Mouse (Mus musculus) neural tube, embryonic 14.5 days (tissue): ENCODE results near the gene Hsd11b1. TPM values are rescaled to one million over a fixed set of nuclear protein-coding genes. Genes with fewer than 3 reads are reported as not detected.

Experiments
- ATAC-seq: fragments of 200-750 bp; cut with Nextera tagmentation; 2 replicates; pipeline ENCODE4 v1.8.0; 2017; ENCODE audit warnings: low read depth, mild to moderate bottlenecking, moderate TSS enrichment, moderate library complexity
- H3K27ac ChIP-seq: fragments of 300-500 bp; sonication (generic); 2 replicates; pipeline ENCODE4 v1.5.1; 2014; ENCODE audit warnings: low read depth, mild to moderate bottlenecking, control low read depth, low read length, moderate library complexity, mixed read lengths
- H3K27me3 ChIP-seq: fragments of 300-500 bp; sonication (generic); 2 replicates; pipeline ENCODE4 v1.6.1; 2014; ENCODE audit warnings: low read length; ENCODE audit not compliant: control insufficient read depth, insufficient read depth
- H3K36me3 ChIP-seq: fragments of 300-500 bp; sonication (generic); 2 replicates; pipeline ENCODE4 v1.6.1; 2014; ENCODE audit warnings: low read length, mixed read lengths; ENCODE audit not compliant: control insufficient read depth, insufficient read depth
- H3K4me1 ChIP-seq: fragments of 300-500 bp; sonication (generic); 2 replicates; pipeline ENCODE4 v1.6.1; 2014; ENCODE audit warnings: low read length; ENCODE audit not compliant: control insufficient read depth, insufficient read depth
- H3K4me2 ChIP-seq: fragments of 300-500 bp; sonication (generic); 2 replicates; pipeline ENCODE4 v1.6.1; 2014; ENCODE audit warnings: mild to moderate bottlenecking, low read depth, low read length, control low read depth
- H3K4me3 ChIP-seq: fragments of 300-500 bp; sonication (generic); 2 replicates; pipeline ENCODE4 v1.5.1; 2014; ENCODE audit warnings: low read depth, low read length, control low read depth, mixed read lengths
- H3K9ac ChIP-seq: fragments of 300-500 bp; sonication (generic); replicated peaks from 2 replicates; pipeline ENCODE4 v1.6.1; 2014; ENCODE audit warnings: low read depth, mild to moderate bottlenecking, control low read depth, low read length, mixed read lengths
- H3K9me3 ChIP-seq: fragments of 300-500 bp; sonication (generic); 2 replicates; pipeline ENCODE4 v1.6.1; 2016; ENCODE audit warnings: low read length; ENCODE audit not compliant: control insufficient read depth
- WGBS: fragments of 180-500 bp; shearing (Covaris S2); extraction: QIAGEN DNeasy Blood & Tissue Kit; methylation state at CpG from one replicate; pipeline ENCODE4 v1.1.7; 2014; 5-methylcytosine and 5-hydroxymethylcytosine counted together
- polyA plus RNA-seq: library from polyadenylated mRNA; unstranded; fragments of >200 nt; fragmentation: Nextera tagmentation; extraction: Ambion mirVana; gene quantifications from 2 replicates; pipeline ENCODE4 v1.2.1, GENCODE M21; 2014

Gene Hsd11b1
- polyA plus RNA-seq, 1 experiment from 2014 or later, result not detected

DNA sequence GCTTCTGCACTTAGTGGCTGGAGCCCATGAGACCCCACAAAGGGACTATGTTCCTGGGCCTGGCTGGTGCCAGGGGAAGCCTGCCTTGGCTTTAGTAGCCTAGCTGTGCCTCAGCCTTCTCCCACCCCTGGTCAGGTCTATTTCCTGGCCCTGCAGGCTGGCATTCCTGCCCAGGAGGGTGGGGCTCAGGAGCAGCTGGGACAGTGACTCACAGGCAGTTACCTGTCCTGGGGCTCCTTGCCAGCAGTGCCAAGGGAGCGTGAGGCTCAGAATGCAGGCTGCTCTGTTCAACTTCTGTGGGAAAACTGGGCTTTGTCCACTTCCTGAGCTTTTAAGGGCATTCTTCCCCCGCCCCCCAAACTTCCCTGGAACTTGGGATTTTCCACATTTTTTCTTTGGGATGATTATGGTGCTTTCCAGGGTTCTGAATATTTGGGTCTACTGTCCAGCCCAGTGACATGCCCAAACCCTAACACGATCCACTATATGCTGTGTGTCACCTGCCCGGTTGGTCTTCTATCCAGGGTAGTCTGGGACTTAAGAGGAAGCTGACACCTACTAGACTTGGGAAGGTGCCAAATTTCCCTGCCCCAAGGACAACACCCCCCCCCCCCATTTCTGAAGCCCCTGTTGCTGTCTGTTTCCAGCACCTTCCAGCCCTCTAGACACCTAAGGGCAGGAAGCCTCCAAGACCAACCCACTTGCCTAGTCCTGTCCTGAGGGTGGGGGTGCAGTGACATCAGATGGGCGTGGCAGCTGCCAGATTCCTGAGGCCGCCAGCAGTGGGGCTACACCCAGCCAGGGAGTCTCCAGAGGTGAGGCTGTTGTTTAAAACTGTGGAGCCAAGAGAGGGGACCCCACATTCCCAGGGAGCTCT is 37.6 kb upstream of the Hsd11b1 start:
- no peaks in the 10 kb centered on the region for H3K36me3 ChIP-seq
- H3K9ac ChIP-seq, result no peak overlapping the region
- H3K4me1 ChIP-seq, result no peaks in the 10 kb centered on the region
- H3K4me3 ChIP-seq, result no peak overlapping the region
- WGBS, result 76% methylated on average over 6 of the region's 6 CpGs
- no peak overlapping the region for H3K4me2 ChIP-seq
- ATAC-seq, result no peak
- H3K27me3 ChIP-seq, result no peaks in the 10 kb centered on the region
- H3K27ac ChIP-seq, result no peak overlapping the region
- no peaks in the 10 kb centered on the region for H3K9me3 ChIP-seq

DNA sequence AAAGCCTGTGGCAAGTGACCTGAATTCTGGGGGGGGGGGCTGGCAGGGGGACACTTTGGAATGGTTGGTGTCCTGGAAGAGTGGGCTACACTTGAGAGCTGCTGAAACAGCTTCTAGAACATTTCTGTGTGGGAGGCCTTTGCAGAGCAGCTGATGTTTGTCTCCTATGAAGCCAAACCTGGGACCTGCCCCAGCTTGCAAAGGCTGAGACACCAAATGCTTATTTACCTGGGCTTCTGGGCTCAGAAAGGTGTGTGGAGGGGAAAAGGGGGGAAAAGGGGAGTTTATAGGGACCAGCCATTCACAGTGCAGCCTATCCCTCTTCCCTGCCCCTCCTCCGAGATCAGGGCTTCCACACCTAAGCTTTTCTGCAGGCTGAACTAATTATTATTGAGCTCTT is 36.1 kb upstream of the Hsd11b1 start:
- Histone ChIP-seq H3K9ac (no peak overlapping the region), H3K4me3 (no peak overlapping the region), H3K4me1 (no peaks in the 10 kb centered on the region), H3K4me2 (no peak overlapping the region), H3K9me3 (no peaks in the 10 kb centered on the region), H3K27ac (no peak overlapping the region), H3K36me3 (no peaks in the 10 kb centered on the region), H3K27me3 (no peaks in the 10 kb centered on the region)
- 57% methylated on average over 1 of the region's 1 CpGs for WGBS
- ATAC-seq, result no peak

DNA sequence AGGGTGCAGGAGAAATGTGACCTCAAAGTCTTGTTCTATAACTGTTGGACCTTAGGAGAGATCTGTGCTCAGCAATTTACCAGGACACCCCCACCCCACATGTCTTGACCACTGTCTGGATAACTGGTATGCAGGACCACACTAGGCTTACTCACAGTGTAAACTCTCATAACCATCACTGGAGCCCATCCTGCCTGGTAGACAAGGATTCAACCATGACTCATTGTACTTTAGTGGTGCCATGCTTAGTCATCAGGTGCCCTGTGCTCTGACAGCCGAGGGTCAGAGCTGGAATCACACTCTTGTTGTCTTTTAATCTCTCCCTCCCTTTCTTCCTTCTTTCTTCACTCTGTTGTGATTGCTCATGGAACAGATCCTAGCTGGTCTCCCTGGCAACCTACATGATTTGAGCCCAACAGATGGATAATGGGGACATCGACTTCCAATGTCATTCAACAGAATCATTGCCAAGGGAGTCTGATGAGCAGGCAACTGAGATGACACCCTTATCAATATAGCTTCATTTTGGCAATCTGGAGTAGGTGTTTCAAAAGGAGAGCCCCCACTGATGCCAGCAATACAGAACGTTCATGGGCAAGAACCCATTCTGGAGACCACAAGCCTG is 34.4 kb upstream of the Hsd11b1 start:
- no peak for ATAC-seq
- Histone ChIP-seq H3K4me2 (no peak overlapping the region), H3K4me3 (no peak overlapping the region), H3K9me3 (no peaks in the 10 kb centered on the region), H3K27me3 (no peaks in the 10 kb centered on the region), H3K4me1 (no peaks in the 10 kb centered on the region), H3K27ac (no peak overlapping the region), H3K9ac (no peak overlapping the region), H3K36me3 (no peaks in the 10 kb centered on the region)
- WGBS, result 77% methylated on average over 3 of the region's 3 CpGs

DNA sequence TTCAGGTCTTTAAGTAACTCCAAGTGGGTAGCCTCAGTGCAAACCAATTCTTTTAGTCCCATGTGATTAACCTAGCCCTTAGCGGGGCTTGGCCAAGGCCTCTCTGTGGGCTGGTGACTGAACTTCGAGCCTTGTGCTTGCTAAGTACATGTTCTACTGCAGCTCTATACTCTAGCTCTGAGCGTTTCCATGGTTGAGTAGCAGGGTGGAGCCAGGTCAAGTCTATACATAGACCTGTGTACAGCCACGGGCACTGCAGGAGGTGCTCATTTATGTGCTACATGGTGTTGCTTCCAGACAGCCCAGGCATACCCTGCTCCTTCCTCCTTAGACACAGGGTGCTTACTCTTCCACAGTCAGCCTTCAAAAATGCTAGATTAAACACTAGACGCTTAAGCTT is 32.0 kb upstream of the Hsd11b1 start:
- Histone ChIP-seq H3K9ac (no peak overlapping the region), H3K36me3 (no peaks in the 10 kb centered on the region), H3K4me1 (no peaks in the 10 kb centered on the region)

DNA sequence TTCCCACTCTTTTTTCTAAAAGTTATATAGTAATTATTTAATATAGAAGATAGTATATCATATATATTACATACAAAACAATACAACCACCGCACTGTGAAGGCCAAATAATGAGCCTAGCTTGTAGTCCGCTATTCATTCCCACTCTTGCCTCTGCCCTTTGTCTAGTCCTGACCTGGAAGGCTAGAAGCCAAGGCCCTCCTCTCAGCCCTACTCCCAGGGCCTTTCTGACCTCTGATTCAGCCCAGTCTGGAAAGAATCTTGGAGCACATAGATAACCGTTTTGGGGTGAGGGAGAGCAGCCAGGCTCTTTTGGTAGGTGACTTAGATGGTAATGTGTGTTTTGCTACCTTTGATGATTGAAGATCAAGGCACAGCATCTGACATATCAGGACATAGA is 30.1 kb upstream of the Hsd11b1 start:
- H3K4me1 ChIP-seq, result no peaks in the 10 kb centered on the region
- ATAC-seq, result no peak
- no peak overlapping the region for H3K4me3 ChIP-seq
- no peak overlapping the region for H3K27ac ChIP-seq
- H3K9ac ChIP-seq, result no peak overlapping the region
- H3K9me3 ChIP-seq, result no peaks in the 10 kb centered on the region
- no peaks in the 10 kb centered on the region for H3K36me3 ChIP-seq
- H3K27me3 ChIP-seq, result no peaks in the 10 kb centered on the region
- WGBS, result 71% methylated on average over 3 of the region's 3 CpGs
- H3K4me2 ChIP-seq, result no peak overlapping the region

More for the DNA sequence above, 32.0 kb upstream of the Hsd11b1 start:
- no peak for ATAC-seq
- H3K27me3 ChIP-seq, result no peaks in the 10 kb centered on the region
- H3K4me3 ChIP-seq, result no peak overlapping the region
- no peak overlapping the region for H3K4me2 ChIP-seq
- WGBS, result 95% methylated on average over 5 of the region's 5 CpGs
- no peak overlapping the region for H3K27ac ChIP-seq
- no peaks in the 10 kb centered on the region for H3K9me3 ChIP-seq

DNA sequence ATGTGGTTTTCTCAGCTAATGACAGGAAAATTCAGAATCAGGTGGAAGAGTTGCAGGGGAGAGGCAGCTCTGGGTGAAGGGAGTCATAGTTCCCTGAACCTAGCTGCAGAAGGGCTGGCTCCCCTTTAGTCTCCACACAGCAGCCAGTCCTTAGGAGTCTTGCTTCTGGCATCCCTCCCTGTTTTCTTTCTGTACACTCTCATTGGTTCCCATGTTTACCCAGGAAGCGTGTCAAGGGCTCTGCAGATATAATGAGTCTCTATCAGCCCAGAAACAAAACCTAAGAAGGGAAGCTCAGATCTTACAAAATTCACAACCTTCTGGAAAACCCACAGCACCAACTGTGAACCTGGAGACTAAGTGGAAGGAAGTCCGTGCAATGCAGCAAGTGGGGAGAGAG is 29.2 kb upstream of the Hsd11b1 start:
- Histone ChIP-seq H3K4me1 (no peaks in the 10 kb centered on the region), H3K27ac (no peak overlapping the region), H3K9me3 (no peaks in the 10 kb centered on the region), H3K27me3 (no peaks in the 10 kb centered on the region), H3K9ac (no peak overlapping the region), H3K4me2 (no peak overlapping the region), H3K36me3 (no peaks in the 10 kb centered on the region), H3K4me3 (no peak overlapping the region)
- no peak for ATAC-seq
- WGBS, result 78% methylated on average over 2 of the region's 2 CpGs

DNA sequence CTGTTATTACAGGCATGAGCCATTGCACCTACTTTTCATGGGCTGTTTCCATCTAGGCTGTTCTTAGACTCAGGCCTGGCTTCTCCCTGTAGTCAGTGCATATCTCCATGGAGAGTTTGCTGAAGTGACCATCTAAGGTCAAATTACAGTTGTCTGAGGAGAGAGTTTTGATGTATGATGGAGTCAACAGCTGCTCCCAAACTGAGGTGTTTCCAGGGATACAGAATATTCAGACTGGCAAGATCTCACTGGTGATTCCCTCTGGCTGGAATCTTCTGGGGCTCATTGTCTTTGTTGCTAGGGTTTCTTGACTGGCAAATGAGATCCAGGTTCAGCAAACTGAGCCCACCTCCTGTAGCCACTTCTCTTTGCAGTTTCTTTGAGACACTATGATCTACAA is 26.8 kb upstream of the Hsd11b1 start:
- no peak overlapping the region for H3K4me3 ChIP-seq
- H3K4me2 ChIP-seq, result no peak overlapping the region
- H3K36me3 ChIP-seq, result no peaks in the 10 kb centered on the region
- H3K4me1 ChIP-seq, result no peaks in the 10 kb centered on the region
- no peak for ATAC-seq
- no peaks in the 10 kb centered on the region for H3K9me3 ChIP-seq
- H3K27me3 ChIP-seq, result no peaks in the 10 kb centered on the region
- no peak overlapping the region for H3K27ac ChIP-seq
- no peak overlapping the region for H3K9ac ChIP-seq

DNA sequence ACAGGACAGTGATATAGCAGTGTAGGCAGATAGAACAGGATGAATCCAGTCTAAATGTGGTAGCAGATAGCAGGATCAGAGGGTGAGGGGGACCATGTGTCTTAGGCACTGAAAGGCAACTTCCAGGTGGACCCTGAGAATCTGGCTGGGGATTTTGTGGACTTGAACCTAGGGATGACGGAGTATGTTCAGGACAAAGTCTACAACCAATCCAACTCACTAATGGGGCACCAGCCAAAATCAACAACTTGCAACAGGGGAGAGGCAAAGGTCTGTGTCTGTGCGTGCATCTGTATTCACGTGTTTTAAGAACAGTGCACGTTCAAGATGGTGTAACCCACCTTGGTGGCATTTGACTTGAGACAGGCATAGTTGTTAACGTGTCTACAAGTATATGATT is 26.0 kb upstream of the Hsd11b1 start:
- no peaks in the 10 kb centered on the region for H3K27me3 ChIP-seq
- no peak for ATAC-seq
- H3K9me3 ChIP-seq, result no peaks in the 10 kb centered on the region

DNA sequence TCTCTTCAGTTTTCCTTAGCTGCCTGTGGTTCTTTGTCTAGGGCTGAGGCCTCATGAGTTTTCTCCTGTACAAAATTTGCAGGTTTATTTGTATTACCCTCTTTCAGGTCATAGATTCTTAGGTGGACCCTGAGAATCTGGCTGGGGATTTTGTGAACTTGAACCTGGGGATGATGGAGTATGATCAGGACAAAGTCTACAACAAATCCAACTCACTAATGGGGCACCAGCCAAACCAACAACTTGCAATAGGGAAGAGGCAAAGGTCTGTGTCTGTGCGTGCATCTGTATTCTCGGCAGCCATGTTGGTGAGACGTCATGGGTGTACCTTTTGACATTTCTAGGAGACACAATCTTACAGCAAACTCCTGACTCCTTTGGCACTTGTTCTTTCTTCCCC is 25.2 kb upstream of the Hsd11b1 start:
- Histone ChIP-seq H3K4me1 (no peaks in the 10 kb centered on the region), H3K9ac (no peak overlapping the region), H3K27me3 (no peaks in the 10 kb centered on the region), H3K4me2 (no peak overlapping the region), H3K4me3 (no peak overlapping the region), H3K9me3 (no peaks in the 10 kb centered on the region), H3K36me3 (no peaks in the 10 kb centered on the region), H3K27ac (no peak overlapping the region)
- WGBS, result 95% methylated on average over 3 of the region's 3 CpGs
- ATAC-seq, result no peak

More for the DNA sequence above, 26.0 kb upstream of the Hsd11b1 start:
- Histone ChIP-seq H3K4me1 (no peaks in the 10 kb centered on the region), H3K9ac (no peak overlapping the region), H3K4me2 (no peak overlapping the region), H3K36me3 (no peaks in the 10 kb centered on the region), H3K4me3 (no peak overlapping the region), H3K27ac (no peak overlapping the region)
- WGBS, result 88% methylated on average over 5 of the region's 5 CpGs
